Mouse (Mus musculus) MEL (cell line): ENCODE measurements around the gene Il6ra.

Source experiments
- CHD2 ChIP-seq: IDR thresholded peaks from 2 replicates; pipeline ENCODE4 v1.6.1; 2011; ENCODE audit warnings: low read length, improper control_type of control experiment
- CTCF ChIP-seq, 3 experiments: IDR thresholded peaks in 2 of 3; conservative IDR thresholded peaks in 1 of 3; 2 replicates each; pipeline ENCODE4 v1.5.1; 2011 to 2012; ENCODE audit warnings: low read length in 3 of 3, low read depth in 2 of 3, mild to moderate bottlenecking in 2 of 3, improper control_type of control experiment in 1 of 3, inconsistent platforms in 1 of 3, mixed read lengths in 1 of 3, moderate library complexity in 1 of 3; ENCODE audit not compliant: control insufficient read depth in 1 of 3, insufficient read depth in 1 of 3, poor library complexity in 1 of 3, severe bottlenecking in 1 of 3
- ELF1 ChIP-seq: IDR thresholded peaks from 2 replicates; pipeline ENCODE4 v1.6.1; 2014; ENCODE audit warnings: low read depth, mild to moderate bottlenecking, inconsistent platforms, low read length, improper control_type of control experiment, moderate library complexity
- MXI1 ChIP-seq: IDR thresholded peaks from 2 replicates; pipeline ENCODE4 v1.6.1; 2011; ENCODE audit warnings: mild to moderate bottlenecking, low read depth, low read length, improper control_type of control experiment
- POLR2A ChIP-seq, 2 experiments: IDR thresholded peaks; 2 replicates each; pipeline ENCODE4 v1.6.1; 2011 to 2012; ENCODE audit warnings: low read length in 2 of 2, mild to moderate bottlenecking in 2 of 2, control low read depth in 1 of 2, improper control_type of control experiment in 1 of 2, low read depth in 1 of 2, moderate library complexity in 1 of 2; ENCODE audit not compliant: control insufficient read depth in 1 of 2, insufficient read depth in 1 of 2, poor library complexity in 1 of 2
- TAL1 ChIP-seq: IDR thresholded peaks from 2 replicates; pipeline ENCODE4 v1.6.1; 2012; ENCODE audit warnings: mild to moderate bottlenecking, inconsistent platforms, low read length, moderate library complexity, mixed read lengths
- ZC3H11A ChIP-seq: IDR thresholded peaks from 2 replicates; pipeline ENCODE4 v1.6.1; 2012; ENCODE audit warnings: low read depth, mild to moderate bottlenecking, inconsistent platforms, low read length, improper control_type of control experiment
- ZNF384 ChIP-seq: IDR thresholded peaks from 2 replicates; pipeline ENCODE4 v1.6.1; 2012; ENCODE audit warnings: low read depth, mild to moderate bottlenecking, inconsistent platforms, low read length, improper control_type of control experiment

DNA sequence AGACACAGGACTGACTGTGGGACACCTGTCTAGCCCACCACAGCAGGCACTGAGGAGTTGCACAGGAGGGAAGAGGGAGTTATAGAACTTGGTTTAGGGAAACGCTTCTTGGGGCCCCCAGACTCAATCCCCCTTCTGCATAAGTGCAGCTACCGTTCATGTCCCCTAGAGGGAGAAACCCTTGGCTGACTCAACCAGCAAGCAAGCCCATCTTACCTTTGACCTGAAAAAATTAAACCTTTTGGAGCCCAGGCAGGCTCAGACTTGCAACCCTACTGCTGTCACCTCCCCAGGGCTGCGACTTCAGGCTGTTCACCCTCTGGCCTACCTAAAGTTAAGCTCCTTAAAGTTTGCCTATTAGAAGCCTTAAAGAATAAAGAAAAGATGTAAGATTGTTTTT, 4.4 kb upstream of the Il6ra start:
- TF ChIP-seq CHD2 (no peak), ZNF384 (no peak), POLR2A (IDR thresholded peaks at IDR 0.05; ENCODE audit: control insufficient read depth in 1 of 2, insufficient read depth in 1 of 2, low read depth in 1 of 2, low read length in 2 of 2, poor library complexity in 1 of 2) (no peak), CTCF (IDR thresholded peaks at IDR 0.05 in 2 of 3, conservative IDR thresholded peaks at IDR 0.05 in 1 of 3; ENCODE audit: control insufficient read depth in 1 of 3, insufficient read depth in 1 of 3, low read depth in 2 of 3, low read length in 3 of 3, poor library complexity in 1 of 3, severe bottlenecking in 1 of 3) (no peak), MXI1 (no peak), TAL1 (no peak), ZC3H11A (no peak), ELF1 (no peak)
